Mouse (Mus musculus) brain, embryonic 14.5 days (tissue): ENCODE data around the gene Mpzl2.

Experiments
- CTCF ChIP-seq: fragments of 200-500 bp; IDR thresholded peaks from 2 replicates; pipeline ENCODE4 v1.5.1; 2012; ENCODE audit warnings: inconsistent platforms, mild to moderate bottlenecking, moderate library complexity, borderline replicate concordance; ENCODE audit not compliant: insufficient read depth, insufficient read length; ENCODE audit errors: extremely low read depth
- POLR2A ChIP-seq: fragments of 200-500 bp; IDR thresholded peaks from 2 replicates; pipeline ENCODE4 v1.6.1; 2012; ENCODE audit warnings: mild to moderate bottlenecking, inconsistent platforms, borderline replicate concordance; ENCODE audit not compliant: poor library complexity, insufficient read depth, insufficient read length, severe bottlenecking; ENCODE audit errors: extremely low read depth

GRCm38 (mm10) chr9:45024187-45024586, 15.4 kb upstream of the Mpzl2 start:
- no peak for TF ChIP-seq CTCF
- no peak for TF ChIP-seq POLR2A
